Mouse (Mus musculus): Measurements from ENCODE around the gene Foxl1. TPM values are rescaled to one million over a fixed set of nuclear protein-coding genes. Genes with fewer than 3 reads are reported as not detected.

Gene Foxl1
- polyA plus RNA-seq, 1 experiment from 2014 or later: 6.6 TPM

DNA sequence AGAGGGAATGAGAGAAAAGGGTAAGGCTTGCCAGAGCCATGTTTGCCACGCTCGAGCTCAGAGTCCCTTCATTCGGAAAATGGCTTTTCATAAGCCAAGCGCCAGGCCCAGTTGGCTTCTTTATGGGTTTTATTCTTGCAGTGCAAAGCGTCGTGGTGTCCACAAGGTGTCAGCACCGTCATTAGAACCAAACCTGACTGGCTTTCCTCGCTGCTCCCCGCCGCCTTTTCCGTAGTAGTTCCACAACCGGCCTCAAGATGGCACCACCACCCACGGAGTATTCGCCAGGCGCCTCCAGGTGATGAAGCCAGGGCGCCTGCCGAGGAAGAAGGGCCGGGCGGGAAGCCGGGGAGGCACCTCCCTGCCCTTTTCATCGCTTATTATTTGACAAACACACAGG, 14.5 kb upstream of the Foxl1 start:
- Histone ChIP-seq H3K27ac (ENCODE audit: low read depth, low read length) (no peak overlapping the region), H3K27me3 (ENCODE audit: control insufficient read depth, insufficient read depth, low read length) (peaks cover 11% of the 10 kb centered on the region; the same call in 1 of the 2 replicates), H3K9ac (ENCODE audit: low read depth, low read length) (0 out of 2 replicates have a peak overlapping the region, but pooled peaks have one; percentile 23), H3K4me2 (replicated peaks; ENCODE audit: low read depth, low read length) (peak overlapping the region; percentile 70), H3K4me3 (ENCODE audit: low read length) (peak overlapping the region; percentile 12), H3K9me3 (ENCODE audit: control insufficient read depth, low read length) (no peaks in the 10 kb centered on the region), H3K36me3 (ENCODE audit: control insufficient read depth, insufficient read depth, low read length) (peaks cover 9% of the 10 kb centered on the region; the same call in 1 of the 2 replicates), H3K4me1 (ENCODE audit: control insufficient read depth, insufficient read depth, low read length) (peaks cover 14% of the 10 kb centered on the region)
- under 1% methylated on average over 21 of the region's 21 CpGs for WGBS
- ATAC-seq (ENCODE audit: low FRiP score, low TSS enrichment): 0 out of 2 replicates have a peak, but pooled peaks have one; percentile 13

DNA sequence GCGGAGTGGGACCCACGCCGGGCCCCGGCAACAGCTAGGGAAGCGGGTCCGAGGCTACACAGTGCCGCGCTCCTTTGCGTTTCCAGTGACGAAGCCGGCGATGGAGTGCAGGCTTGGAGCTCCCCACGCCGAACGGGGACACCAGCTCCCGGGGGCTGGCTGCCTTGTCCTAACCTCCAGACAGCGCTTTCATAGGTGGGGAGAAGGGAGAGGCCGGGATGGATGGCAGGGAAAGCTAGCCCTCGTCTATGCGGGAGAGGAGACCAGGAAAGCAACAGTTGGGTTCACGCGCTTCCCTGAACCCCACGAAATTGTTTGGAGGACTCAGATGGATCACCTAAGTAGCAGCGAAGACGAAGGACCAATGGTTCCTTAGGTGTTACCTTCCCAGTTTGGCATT, 12.6 kb upstream of the Foxl1 start:
- H3K27me3 ChIP-seq (ENCODE audit: control insufficient read depth, insufficient read depth, low read length): peaks cover 11% of the 10 kb centered on the region; the same call in 1 of the 2 replicates
- peak overlapping the region; percentile 72 for H3K9ac ChIP-seq (ENCODE audit: low read depth, low read length)
- H3K4me2 ChIP-seq (replicated peaks; ENCODE audit: low read depth, low read length): peak overlapping the region; percentile 70
- peaks cover 14% of the 10 kb centered on the region; the same call in 1 of the 2 replicates for H3K36me3 ChIP-seq (ENCODE audit: control insufficient read depth, insufficient read depth, low read length)
- peak overlapping the region; percentile 59 for H3K27ac ChIP-seq (ENCODE audit: low read depth, low read length)
- no peaks in the 10 kb centered on the region for H3K9me3 ChIP-seq (ENCODE audit: control insufficient read depth, low read length)
- H3K4me1 ChIP-seq (ENCODE audit: control insufficient read depth, insufficient read depth, low read length): peaks cover 14% of the 10 kb centered on the region
- ATAC-seq (ENCODE audit: low FRiP score, low TSS enrichment): no peak
- 2% methylated on average over 25 of the region's 25 CpGs for WGBS
- peak overlapping the region; percentile 39 for H3K4me3 ChIP-seq (ENCODE audit: low read length)

DNA sequence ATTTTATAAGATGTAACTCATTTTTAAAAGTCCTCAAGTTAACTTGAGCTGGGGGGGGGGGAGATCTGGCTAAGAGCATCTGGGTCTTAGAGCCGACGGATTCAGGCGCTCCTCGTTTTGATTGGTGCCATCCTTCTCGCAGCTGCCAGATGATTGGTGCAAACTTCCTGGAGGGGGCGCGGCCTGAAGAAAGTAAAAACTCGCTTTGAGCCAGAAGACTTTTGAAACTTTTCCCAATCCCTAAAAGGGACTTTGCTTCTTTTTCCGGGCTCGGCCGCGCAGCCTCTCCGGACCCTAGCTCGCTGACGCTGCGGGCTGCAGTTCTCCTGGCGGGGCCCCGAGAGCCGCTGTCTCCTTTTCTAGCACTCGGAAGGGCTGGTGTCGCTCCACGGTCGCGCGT, 11.8 kb upstream of the Foxl1 start, which contains the start of gene Foxc2:
TSS of gene Foxc2 (plus strand) at position 224 of the 400 bp plus-strand sequence.
- Histone ChIP-seq H3K27ac (ENCODE audit: low read depth, low read length) (peak within 1 kb of the TSS; percentile 100), H3K36me3 (ENCODE audit: control insufficient read depth, insufficient read depth, low read length) (peaks cover 19% of the 10 kb centered on the region; the same call in 1 of the 2 replicates), H3K4me3 (ENCODE audit: low read length) (peak within 1 kb of the TSS; percentile 92), H3K4me1 (ENCODE audit: control insufficient read depth, insufficient read depth, low read length) (peaks cover 14% of the 10 kb centered on the region), H3K4me2 (replicated peaks; ENCODE audit: low read depth, low read length) (peak within 1 kb of the TSS; percentile 70), H3K27me3 (ENCODE audit: control insufficient read depth, insufficient read depth, low read length) (peaks cover 11% of the 10 kb centered on the region; the same call in 1 of the 2 replicates), H3K9ac (ENCODE audit: low read depth, low read length) (peak within 1 kb of the TSS; percentile 98), H3K9me3 (ENCODE audit: control insufficient read depth, low read length) (no peaks in the 10 kb centered on the region)
- ATAC-seq (ENCODE audit: low FRiP score, low TSS enrichment): peak; percentile 75
- under 1% methylated on average over 25 of the region's 25 CpGs for WGBS

DNA sequence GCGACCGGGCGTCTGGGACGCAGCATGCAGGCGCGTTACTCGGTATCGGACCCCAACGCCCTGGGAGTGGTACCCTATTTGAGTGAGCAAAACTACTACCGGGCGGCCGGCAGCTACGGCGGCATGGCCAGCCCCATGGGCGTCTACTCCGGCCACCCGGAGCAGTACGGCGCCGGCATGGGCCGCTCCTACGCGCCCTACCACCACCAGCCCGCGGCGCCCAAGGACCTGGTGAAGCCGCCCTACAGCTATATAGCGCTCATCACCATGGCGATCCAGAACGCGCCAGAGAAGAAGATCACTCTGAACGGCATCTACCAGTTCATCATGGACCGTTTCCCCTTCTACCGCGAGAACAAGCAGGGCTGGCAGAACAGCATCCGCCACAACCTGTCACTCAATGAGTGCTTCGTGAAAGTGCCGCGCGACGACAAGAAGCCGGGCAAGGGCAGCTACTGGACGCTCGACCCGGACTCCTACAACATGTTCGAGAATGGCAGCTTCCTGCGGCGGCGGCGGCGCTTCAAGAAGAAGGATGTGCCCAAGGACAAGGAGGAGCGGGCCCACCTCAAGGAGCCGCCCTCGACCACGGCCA, 11.1 kb upstream of the Foxl1 start:
- Histone ChIP-seq H3K27me3 (ENCODE audit: control insufficient read depth, insufficient read depth, low read length) (peaks cover 12% of the 10 kb centered on the region), H3K9ac (ENCODE audit: low read depth, low read length) (peak overlapping the region; percentile 98), H3K4me1 (ENCODE audit: control insufficient read depth, insufficient read depth, low read length) (peaks cover 19% of the 10 kb centered on the region), H3K4me2 (replicated peaks; ENCODE audit: low read depth, low read length) (peak overlapping the region; percentile 57), H3K36me3 (ENCODE audit: control insufficient read depth, insufficient read depth, low read length) (peaks cover 26% of the 10 kb centered on the region; the same call in 1 of the 2 replicates), H3K4me3 (ENCODE audit: low read length) (peak overlapping the region; percentile 92), H3K9me3 (ENCODE audit: control insufficient read depth, low read length) (no peaks in the 10 kb centered on the region), H3K27ac (ENCODE audit: low read depth, low read length) (peak overlapping the region; percentile 100)
- under 1% methylated on average over 54 of the region's 55 CpGs for WGBS
- ATAC-seq (ENCODE audit: low FRiP score, low TSS enrichment): peak; percentile 61

DNA sequence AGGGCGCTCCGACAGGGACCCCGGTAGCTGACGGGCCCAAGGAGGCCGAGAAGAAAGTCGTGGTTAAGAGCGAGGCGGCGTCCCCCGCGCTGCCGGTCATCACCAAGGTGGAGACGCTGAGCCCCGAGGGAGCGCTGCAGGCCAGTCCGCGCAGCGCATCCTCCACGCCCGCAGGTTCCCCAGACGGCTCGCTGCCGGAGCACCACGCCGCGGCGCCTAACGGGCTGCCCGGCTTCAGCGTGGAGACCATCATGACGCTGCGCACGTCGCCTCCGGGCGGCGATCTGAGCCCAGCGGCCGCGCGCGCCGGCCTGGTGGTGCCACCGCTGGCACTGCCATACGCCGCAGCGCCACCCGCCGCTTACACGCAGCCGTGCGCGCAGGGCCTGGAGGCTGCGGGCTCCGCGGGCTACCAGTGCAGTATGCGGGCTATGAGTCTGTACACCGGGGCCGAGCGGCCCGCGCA, 10.5 kb upstream of the Foxl1 start:
- Histone ChIP-seq H3K4me3 (ENCODE audit: low read length) (peak overlapping the region; percentile 92), H3K36me3 (ENCODE audit: control insufficient read depth, insufficient read depth, low read length) (peaks cover 31% of the 10 kb centered on the region; the same call in 1 of the 2 replicates), H3K27me3 (ENCODE audit: control insufficient read depth, insufficient read depth, low read length) (peaks cover 15% of the 10 kb centered on the region), H3K9ac (ENCODE audit: low read depth, low read length) (peak overlapping the region; percentile 98), H3K4me2 (replicated peaks; ENCODE audit: low read depth, low read length) (peak overlapping the region; percentile 57), H3K9me3 (ENCODE audit: control insufficient read depth, low read length) (no peaks in the 10 kb centered on the region), H3K4me1 (ENCODE audit: control insufficient read depth, insufficient read depth, low read length) (peaks cover 24% of the 10 kb centered on the region), H3K27ac (ENCODE audit: low read depth, low read length) (peak overlapping the region; percentile 100)
- 0 out of 2 replicates have a peak, but pooled peaks have one; percentile 11 for ATAC-seq (ENCODE audit: low FRiP score, low TSS enrichment)
- under 1% methylated on average over 38 of the region's 62 CpGs for WGBS

DNA sequence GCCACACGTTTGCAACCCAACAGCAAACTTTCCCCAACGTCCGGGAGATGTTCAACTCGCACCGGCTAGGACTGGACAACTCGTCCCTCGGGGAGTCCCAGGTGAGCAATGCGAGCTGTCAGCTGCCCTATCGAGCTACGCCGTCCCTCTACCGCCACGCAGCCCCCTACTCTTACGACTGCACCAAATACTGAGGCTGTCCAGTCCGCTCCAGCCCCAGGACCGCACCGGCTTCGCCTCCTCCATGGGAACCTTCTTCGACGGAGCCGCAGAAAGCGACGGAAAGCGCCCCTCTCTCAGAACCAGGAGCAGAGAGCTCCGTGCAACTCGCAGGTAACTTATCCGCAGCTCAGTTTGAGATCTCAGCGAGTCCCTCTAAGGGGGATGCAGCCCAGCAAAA, 9.8 kb upstream of the Foxl1 start:
- ATAC-seq (ENCODE audit: low FRiP score, low TSS enrichment): no peak
- Histone ChIP-seq H3K27ac (ENCODE audit: low read depth, low read length) (peak overlapping the region; percentile 100), H3K9me3 (ENCODE audit: control insufficient read depth, low read length) (no peaks in the 10 kb centered on the region), H3K4me1 (ENCODE audit: control insufficient read depth, insufficient read depth, low read length) (peaks cover 27% of the 10 kb centered on the region), H3K9ac (ENCODE audit: low read depth, low read length) (peak overlapping the region; percentile 98), H3K36me3 (ENCODE audit: control insufficient read depth, insufficient read depth, low read length) (peaks cover 38% of the 10 kb centered on the region), H3K27me3 (ENCODE audit: control insufficient read depth, insufficient read depth, low read length) (peaks cover 12% of the 10 kb centered on the region), H3K4me2 (replicated peaks; ENCODE audit: low read depth, low read length) (peak overlapping the region; percentile 57), H3K4me3 (ENCODE audit: low read length) (peak overlapping the region; percentile 92)
- WGBS: under 1% methylated on average over 28 of the region's 28 CpGs

DNA sequence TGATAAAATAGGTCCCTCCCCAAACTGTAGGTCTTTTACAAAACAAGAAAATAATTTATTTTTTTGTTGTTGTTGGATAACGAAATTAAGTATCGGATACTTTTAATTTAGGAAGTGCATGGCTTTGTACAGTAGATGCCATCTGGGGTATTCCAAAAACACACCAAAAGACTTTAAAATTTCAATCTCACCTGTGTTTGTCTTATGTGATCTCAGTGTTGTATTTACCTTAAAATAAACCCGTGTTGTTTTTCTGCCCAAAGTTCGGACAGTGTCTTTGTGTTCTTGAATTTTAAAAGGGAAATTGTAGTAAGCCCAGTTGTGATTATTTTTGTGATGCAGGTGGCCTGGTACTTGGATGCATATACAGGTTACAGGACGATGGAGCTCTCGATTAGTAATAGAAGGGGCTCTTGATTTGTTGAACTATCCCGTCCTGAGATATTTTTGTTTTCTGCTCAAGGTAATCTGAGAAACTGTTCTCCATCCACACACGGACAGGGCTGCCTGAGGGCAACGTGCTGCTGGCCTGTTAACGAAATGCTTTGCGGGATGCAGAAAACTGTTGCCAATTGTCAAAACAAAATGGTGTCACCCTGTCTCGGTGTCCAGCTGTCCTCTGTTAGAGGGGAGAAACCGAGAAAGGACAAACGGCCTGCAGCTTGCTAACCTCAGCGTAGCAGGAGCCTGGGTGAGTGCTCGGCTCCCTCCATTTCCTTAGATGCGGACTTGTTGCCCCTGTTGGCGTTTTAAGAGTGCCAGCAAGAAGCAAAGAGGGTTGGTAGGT, 8.9 kb upstream of the Foxl1 start:
- Histone ChIP-seq H3K36me3 (ENCODE audit: control insufficient read depth, insufficient read depth, low read length) (peaks cover 41% of the 10 kb centered on the region), H3K4me2 (replicated peaks; ENCODE audit: low read depth, low read length) (peak overlapping the region; percentile 57), H3K27ac (ENCODE audit: low read depth, low read length) (peak overlapping the region; percentile 100), H3K4me3 (ENCODE audit: low read length) (peak overlapping the region; percentile 92), H3K9me3 (ENCODE audit: control insufficient read depth, low read length) (no peaks in the 10 kb centered on the region), H3K27me3 (ENCODE audit: control insufficient read depth, insufficient read depth, low read length) (peaks cover 12% of the 10 kb centered on the region), H3K4me1 (ENCODE audit: control insufficient read depth, insufficient read depth, low read length) (peaks cover 24% of the 10 kb centered on the region), H3K9ac (ENCODE audit: low read depth, low read length) (peak overlapping the region; percentile 98)
- WGBS: 2% methylated on average over 18 of the region's 18 CpGs
- ATAC-seq (ENCODE audit: low FRiP score, low TSS enrichment): no peak

DNA sequence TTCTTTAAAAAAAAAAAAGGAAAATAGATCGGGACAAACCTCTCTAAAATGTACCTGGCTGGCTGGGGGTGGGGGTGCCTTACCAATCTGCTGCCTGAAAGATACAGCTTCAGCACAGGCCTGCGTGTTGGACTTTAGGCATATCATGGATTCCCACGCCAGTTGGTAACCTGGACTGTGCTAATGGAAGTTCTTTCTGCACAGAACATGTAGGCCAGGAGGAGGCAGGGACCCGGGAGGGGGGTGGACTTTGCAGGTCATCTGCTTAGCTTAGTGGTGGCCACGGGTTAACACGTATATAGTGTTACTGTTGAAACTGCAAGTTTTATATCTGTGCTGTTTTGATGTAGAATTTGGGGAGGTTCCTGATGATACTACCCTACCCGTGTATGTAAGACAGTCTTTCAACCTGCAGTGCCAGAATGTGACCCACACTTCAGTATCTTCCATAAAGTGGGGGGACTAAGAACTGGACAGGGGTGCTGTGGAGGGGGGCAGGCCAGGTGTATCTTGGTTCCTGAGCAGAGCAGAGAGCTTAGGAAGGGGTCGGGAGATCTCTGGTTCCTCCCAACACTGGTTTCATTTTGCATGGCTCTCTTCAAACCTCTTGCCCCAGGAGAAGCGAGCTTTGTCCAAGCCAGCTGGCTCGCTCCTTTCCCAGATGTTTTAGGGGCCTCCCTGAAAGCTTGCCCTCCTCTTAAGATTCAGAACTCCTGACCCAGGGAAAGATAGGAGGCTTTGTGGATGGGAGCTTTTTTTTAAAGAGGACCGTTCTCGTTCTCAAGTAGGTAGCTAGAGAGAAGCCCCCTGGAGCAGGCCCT, 7.9 kb upstream of the Foxl1 start:
- Histone ChIP-seq H3K9ac (ENCODE audit: low read depth, low read length) (peak overlapping the region; percentile 98), H3K9me3 (ENCODE audit: control insufficient read depth, low read length) (no peaks in the 10 kb centered on the region), H3K4me3 (ENCODE audit: low read length) (peak overlapping the region; percentile 92), H3K4me2 (replicated peaks; ENCODE audit: low read depth, low read length) (peak overlapping the region; percentile 57), H3K36me3 (ENCODE audit: control insufficient read depth, insufficient read depth, low read length) (peaks cover 41% of the 10 kb centered on the region), H3K4me1 (ENCODE audit: control insufficient read depth, insufficient read depth, low read length) (peaks cover 27% of the 10 kb centered on the region; the same call in 1 of the 2 replicates), H3K27me3 (ENCODE audit: control insufficient read depth, insufficient read depth, low read length) (peaks cover 14% of the 10 kb centered on the region), H3K27ac (ENCODE audit: low read depth, low read length) (peak overlapping the region; percentile 76; the same call in 1 of the 2 replicates)
- ATAC-seq (ENCODE audit: low FRiP score, low TSS enrichment): no peak
- WGBS: 3% methylated on average over 12 of the region's 12 CpGs

Data from kidney, embryonic 14.5 days (tissue).